Mouse (Mus musculus) hindbrain, embryonic 14.5 days (tissue): ENCODE data around the gene Prex1. TPM values are rescaled to one million over a fixed set of nuclear protein-coding genes. Genes with fewer than 3 reads are reported as not detected.
A peak's percentile ranks its signal among the peaks of the same experiment; 100 is the strongest.

ENCODE experiments used
- ATAC-seq: fragments of 200-750 bp; cut with Nextera tagmentation; 2 replicates; pipeline ENCODE4 v1.8.0; 2017; ENCODE audit warnings: moderate number of reproducible peaks, mild to moderate bottlenecking, moderate TSS enrichment, moderate library complexity; ENCODE audit not compliant: low FRiP score
- DNase-seq: peaks from one replicate; pipeline ENCODE4 v3.0.0-alpha.2; 2015; ENCODE audit warnings: low spot score
- H3K27ac ChIP-seq: fragments of 300-500 bp; sonication (generic); 2 replicates; pipeline ENCODE4 v1.5.1; 2014; ENCODE audit warnings: mild to moderate bottlenecking, moderate library complexity
- H3K27me3 ChIP-seq: fragments of 300-500 bp; sonication (generic); 2 replicates; pipeline ENCODE4 v1.6.1; 2014; ENCODE audit warnings: mild to moderate bottlenecking, low read length, mixed read lengths; ENCODE audit not compliant: control insufficient read depth, insufficient read depth
- H3K36me3 ChIP-seq: fragments of 300-500 bp; sonication (generic); replicated peaks from 2 replicates; pipeline ENCODE4 v1.6.1; 2014; ENCODE audit not compliant: control insufficient read depth, insufficient read depth
- H3K4me1 ChIP-seq: fragments of 300-500 bp; sonication (generic); replicated peaks from 2 replicates; pipeline ENCODE4 v1.6.1; 2014; ENCODE audit warnings: antibody characterized with exemption, low read length, mixed read lengths; ENCODE audit not compliant: control insufficient read depth, insufficient read depth
- H3K4me2 ChIP-seq: fragments of 300-500 bp; sonication (generic); replicated peaks from 2 replicates; pipeline ENCODE4 v1.6.1; 2014; ENCODE audit warnings: mild to moderate bottlenecking, moderate library complexity
- H3K4me3 ChIP-seq: fragments of 300-500 bp; sonication (generic); replicated peaks from 2 replicates; pipeline ENCODE4 v1.5.1; 2014; ENCODE audit warnings: mild to moderate bottlenecking, low read length
- H3K9ac ChIP-seq: fragments of 300-500 bp; sonication (generic); 2 replicates; pipeline ENCODE4 v1.6.1; 2014
- H3K9me3 ChIP-seq: fragments of 300-500 bp; sonication (generic); 2 replicates; pipeline ENCODE4 v1.6.1; 2016; ENCODE audit warnings: low read length; ENCODE audit not compliant: control insufficient read depth
- WGBS: fragments of 180-500 bp; shearing (Covaris S2); extraction: QIAGEN DNeasy Blood & Tissue Kit; methylation state at CpG from one replicate; pipeline ENCODE4 v1.1.7; 2014; 5-methylcytosine and 5-hydroxymethylcytosine counted together
- polyA plus RNA-seq: library from polyadenylated mRNA; unstranded; fragments of >200 nt; fragmentation: Nextera tagmentation; extraction: Ambion mirVana; gene quantifications from 2 replicates; pipeline ENCODE4 v1.2.1, GENCODE M21; 2014

Gene Prex1
- polyA plus RNA-seq, 1 experiment from 2014 or later = 27.3 TPM

DNA sequence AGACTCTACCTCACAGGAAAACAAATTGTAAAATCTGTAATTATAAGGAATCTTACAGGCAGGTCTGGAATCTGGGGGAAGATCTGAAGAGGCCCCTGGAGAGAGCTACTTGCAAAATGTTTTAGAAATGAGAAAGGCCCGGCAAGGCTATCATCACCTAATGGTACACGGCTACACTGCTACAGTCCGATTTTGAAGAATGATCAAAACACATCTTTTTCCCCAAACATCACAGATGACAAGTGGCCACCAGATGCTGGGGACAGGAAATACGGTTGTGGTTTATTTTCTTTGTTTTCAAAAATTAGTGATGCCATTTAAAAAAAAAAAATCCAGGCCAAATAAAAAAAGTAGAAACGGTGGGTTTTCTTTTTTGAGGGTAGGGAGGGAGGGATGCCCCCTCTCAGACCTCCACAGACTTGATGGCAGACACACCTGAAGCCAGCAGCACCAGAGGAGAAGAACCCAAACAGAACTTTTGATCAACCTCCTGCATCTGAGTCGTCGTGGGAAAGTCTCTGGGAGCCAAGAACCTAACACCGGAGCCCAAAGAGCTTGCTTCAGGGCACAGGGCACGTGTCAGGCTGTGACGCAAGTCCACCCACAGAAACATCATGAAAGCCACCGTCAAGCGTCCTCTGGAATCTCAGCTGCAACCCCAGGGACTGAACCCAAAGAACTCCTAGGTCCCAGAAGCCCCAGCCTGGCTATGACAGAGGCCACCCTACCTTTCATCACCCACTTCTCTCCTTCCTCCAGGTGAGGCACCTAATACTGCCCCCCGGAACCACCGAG, 41.3 kb downstream of the Prex1 start:
- Histone ChIP-seq H3K4me1 (peaks cover 59% of the 10 kb centered on the region), H3K4me3 (no peak overlapping the region), H3K9ac (no peak overlapping the region), H3K36me3 (no peaks in the 10 kb centered on the region), H3K9me3 (no peaks in the 10 kb centered on the region), H3K27ac (peak overlapping the region; percentile 57), H3K4me2 (no peak overlapping the region), H3K27me3 (no peaks in the 10 kb centered on the region)
- 77% methylated on average over 14 of the region's 14 CpGs for WGBS
- DNase-seq (no peak), ATAC-seq (no peak)

DNA sequence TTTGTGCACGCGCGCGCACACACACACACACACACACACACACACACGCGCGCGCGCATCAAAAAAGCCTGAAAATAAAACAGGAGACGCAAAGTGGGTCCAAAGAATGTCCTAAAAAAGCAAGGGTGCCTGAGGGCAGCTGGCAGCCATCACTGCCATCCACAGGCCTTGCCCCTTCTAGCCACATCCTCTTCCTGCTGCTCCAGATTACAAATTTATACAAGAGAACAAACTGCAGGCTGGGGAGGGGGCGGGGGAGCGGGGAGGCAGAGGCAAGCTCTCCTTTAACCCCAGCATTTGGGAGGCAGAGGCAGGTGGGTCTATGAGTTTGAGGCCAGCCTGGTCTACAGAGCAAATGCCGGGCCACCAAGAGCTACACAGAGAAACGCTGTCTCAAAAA, 42.0 kb downstream of the Prex1 start:
- H3K27ac ChIP-seq = peak overlapping the region; percentile 57
- H3K27me3 ChIP-seq = no peaks in the 10 kb centered on the region
- no peaks in the 10 kb centered on the region for H3K9me3 ChIP-seq
- WGBS = 86% methylated on average over 14 of the region's 14 CpGs
- DNase-seq (no peak), ATAC-seq (no peak)
- peaks cover 57% of the 10 kb centered on the region for H3K4me1 ChIP-seq
- no peak overlapping the region for H3K9ac ChIP-seq
- no peak overlapping the region for H3K4me2 ChIP-seq
- H3K36me3 ChIP-seq = no peaks in the 10 kb centered on the region
- H3K4me3 ChIP-seq = no peak overlapping the region

DNA sequence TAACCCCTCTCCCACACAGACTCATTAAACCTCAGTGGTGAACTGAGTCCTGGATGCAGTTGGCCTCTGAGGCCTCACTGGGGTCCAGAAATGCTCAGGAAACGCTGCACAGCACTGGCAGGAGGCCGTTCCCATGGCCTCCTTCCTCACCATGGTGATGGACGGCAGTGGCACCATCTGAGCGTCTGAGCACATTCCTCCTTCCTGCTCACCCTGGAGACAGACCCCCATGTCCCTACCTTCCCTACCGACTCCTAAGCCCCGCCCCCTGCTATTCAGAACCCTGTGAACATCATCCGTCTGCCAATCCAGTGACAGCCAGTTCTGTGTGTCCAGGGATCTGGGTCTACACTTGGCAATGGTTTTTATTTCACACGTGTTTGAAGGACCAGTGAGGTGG, 42.6 kb downstream of the Prex1 start:
- peaks cover 51% of the 10 kb centered on the region for H3K4me1 ChIP-seq

DNA sequence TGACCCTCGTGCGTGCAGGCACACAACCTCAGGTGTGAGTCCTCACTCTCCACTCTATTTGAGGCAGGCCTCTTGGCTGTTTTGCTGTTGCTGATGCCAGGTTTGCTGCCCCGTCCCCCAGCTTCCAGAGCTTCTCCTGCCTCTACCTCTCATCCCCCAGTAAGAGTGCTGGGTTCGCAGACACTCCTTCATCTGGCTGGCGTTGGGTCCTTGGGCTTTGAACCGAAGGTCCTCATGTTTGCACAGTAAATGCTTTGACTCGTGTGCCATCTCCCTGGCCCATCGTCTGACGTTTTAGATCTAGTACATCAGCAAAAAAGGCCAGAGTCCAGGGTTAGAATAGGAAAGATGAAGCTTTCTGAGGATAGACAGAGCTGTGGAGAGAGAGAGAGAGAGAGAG, 43.7 kb downstream of the Prex1 start:
- peaks cover 41% of the 10 kb centered on the region for H3K4me1 ChIP-seq
- no peak overlapping the region for H3K4me2 ChIP-seq

More for the DNA sequence above, 42.6 kb downstream of the Prex1 start:
- Histone ChIP-seq H3K36me3 (no peaks in the 10 kb centered on the region), H3K9ac (no peak overlapping the region), H3K27ac (peak overlapping the region; percentile 57; the same call in 1 of the 2 replicates), H3K27me3 (no peaks in the 10 kb centered on the region), H3K9me3 (no peaks in the 10 kb centered on the region), H3K4me3 (no peak overlapping the region), H3K4me2 (no peak overlapping the region)
- ATAC-seq (peak; percentile 81), DNase-seq (peak; percentile 60)
- WGBS = 8% methylated on average over 8 of the region's 8 CpGs

DNA sequence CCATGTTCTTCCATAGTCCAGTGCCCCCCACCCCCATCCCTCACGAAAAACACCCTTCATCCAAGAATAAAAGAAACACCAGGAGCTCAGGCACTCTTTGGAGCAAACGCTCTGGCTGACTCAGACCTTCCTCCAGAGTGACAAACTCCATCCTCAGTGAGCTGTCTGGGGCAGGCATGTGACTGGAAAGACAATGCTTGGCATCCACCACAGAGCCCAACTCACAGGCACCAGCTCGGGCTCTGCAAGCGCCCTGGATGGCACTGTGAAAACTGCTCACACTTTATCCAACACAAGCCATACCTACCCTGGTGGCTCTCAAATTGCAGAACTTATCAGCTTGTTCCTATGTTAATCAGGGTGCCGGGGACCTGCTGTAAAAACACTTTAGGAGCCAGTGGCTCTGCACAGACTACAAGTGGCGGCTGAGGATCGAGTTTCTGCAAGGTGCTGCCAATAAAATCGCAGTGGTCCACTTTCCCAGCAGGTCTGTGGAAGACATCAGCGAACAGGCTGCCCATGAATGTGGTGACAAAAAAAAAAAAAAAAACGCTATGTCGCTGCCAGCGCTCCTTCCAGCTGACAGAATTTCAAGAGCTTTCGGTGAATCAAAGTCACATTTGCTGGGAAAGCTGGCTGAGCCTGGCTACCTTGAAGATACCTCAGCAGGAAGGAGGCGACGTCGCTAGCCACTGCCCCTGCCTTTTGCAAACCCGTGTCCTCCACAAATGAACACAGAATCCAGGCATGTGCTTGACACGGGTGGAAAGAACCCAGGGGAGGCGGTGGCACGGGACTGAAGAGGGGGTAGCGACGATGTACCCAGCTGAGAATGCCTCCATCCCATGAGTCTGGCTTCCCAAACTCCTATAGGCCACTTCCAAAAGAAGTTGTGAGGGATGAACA, 45.6 kb downstream of the Prex1 start:
- Histone ChIP-seq H3K36me3 (no peaks in the 10 kb centered on the region), H3K27me3 (no peaks in the 10 kb centered on the region), H3K9me3 (no peaks in the 10 kb centered on the region), H3K27ac (peak overlapping the region; percentile 52), H3K4me3 (no peak overlapping the region), H3K9ac (no peak overlapping the region), H3K4me2 (no peak overlapping the region), H3K4me1 (peaks cover 54% of the 10 kb centered on the region)
- no peak for ATAC-seq
- 30% methylated on average over 22 of the region's 22 CpGs for WGBS
- no peak for DNase-seq

More for the DNA sequence above, 43.7 kb downstream of the Prex1 start:
- ATAC-seq (no peak), DNase-seq (no peak)
- no peak overlapping the region for H3K9ac ChIP-seq
- no peak overlapping the region for H3K4me3 ChIP-seq
- no peaks in the 10 kb centered on the region for H3K9me3 ChIP-seq
- no peaks in the 10 kb centered on the region for H3K36me3 ChIP-seq
- no peak overlapping the region for H3K27ac ChIP-seq
- H3K27me3 ChIP-seq = no peaks in the 10 kb centered on the region
- WGBS = 74% methylated on average over 9 of the region's 9 CpGs

DNA sequence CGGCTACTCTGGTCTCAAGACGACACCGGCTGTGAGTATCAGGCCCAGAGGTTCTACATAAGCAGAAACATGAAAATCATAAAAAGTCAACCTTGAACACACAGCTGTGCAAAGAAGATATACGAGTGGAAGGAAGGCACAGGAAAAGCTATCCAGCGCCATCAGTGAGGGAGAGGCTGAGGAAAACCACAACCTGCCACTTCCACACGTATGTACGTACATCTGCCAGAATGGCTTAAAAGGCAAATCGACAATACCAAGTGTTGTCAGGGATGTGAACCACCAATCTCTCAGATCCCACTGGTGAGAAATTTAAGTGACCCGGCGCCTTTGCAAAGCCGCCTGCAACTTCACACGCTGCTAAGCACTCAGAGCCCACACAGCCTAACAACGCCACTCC, 47.5 kb downstream of the Prex1 start:
- H3K9me3 ChIP-seq = no peaks in the 10 kb centered on the region
- no peak overlapping the region for H3K4me2 ChIP-seq
- no peaks in the 10 kb centered on the region for H3K36me3 ChIP-seq
- DNase-seq = no peak
- peaks cover 60% of the 10 kb centered on the region for H3K4me1 ChIP-seq
- no peak overlapping the region for H3K4me3 ChIP-seq
- H3K27me3 ChIP-seq = no peaks in the 10 kb centered on the region
- no peak overlapping the region for H3K27ac ChIP-seq
- ATAC-seq = no peak
- no peak overlapping the region for H3K9ac ChIP-seq
- 92% methylated on average over 13 of the region's 13 CpGs for WGBS

DNA sequence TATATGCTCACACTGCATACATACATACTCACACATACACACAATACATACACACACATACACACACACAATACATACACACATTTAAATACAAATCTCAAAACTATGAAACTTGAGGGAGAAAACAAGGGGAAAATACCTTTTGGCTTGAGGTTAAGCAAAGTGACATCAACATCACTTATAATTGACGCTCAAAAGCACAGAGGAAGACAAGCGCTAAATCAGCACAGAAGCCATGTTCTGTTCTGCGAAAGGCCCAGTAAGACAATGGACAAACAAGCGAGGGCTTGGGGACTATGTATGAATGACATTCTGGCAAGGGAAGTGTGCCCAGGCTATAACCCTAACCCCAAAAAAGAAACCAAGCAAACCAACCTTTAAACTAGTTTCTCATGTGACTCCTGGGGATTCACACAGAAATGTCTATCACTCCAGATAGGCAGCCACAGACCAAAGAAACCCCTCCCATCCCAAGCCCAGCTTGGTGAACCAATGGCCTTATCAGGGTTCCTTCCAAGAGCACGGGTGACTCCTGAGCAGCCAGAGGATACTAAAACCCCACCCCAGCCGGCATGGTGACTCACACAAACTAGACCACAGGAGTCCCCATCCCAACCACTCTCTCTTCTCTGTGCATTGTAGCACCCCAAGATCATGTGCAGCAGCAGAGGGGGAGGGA, 48.2 kb downstream of the Prex1 start:
- no peak for ATAC-seq
- no peak for DNase-seq
- Histone ChIP-seq H3K9ac (no peak overlapping the region), H3K36me3 (no peaks in the 10 kb centered on the region), H3K9me3 (no peaks in the 10 kb centered on the region), H3K27ac (no peak overlapping the region), H3K4me1 (peaks cover 55% of the 10 kb centered on the region), H3K4me2 (no peak overlapping the region), H3K4me3 (no peak overlapping the region), H3K27me3 (no peaks in the 10 kb centered on the region)
- 67% methylated on average over 6 of the region's 6 CpGs for WGBS

DNA sequence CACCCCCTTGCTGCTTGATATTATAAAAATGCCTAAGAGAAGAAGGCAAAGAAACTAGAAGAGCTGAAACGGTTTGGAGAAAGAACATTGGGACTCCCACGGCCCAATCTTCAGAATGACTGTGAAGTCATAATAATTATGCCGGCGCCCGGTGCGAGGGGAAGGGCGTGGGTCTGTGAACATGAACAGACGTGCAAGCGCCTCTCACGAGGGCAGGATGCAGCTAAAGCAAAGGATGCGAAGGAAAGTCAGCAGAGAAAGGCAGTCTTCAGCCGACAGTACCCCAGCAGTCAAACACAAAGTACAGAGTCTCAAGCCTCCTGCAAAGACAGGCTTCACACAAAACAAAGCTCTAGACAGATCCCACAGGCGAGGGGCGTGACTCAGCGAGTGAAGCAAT, 49.1 kb downstream of the Prex1 start:
- peaks cover 51% of the 10 kb centered on the region for H3K4me1 ChIP-seq

More for the DNA sequence above, 49.1 kb downstream of the Prex1 start:
- ATAC-seq = no peak
- no peaks in the 10 kb centered on the region for H3K9me3 ChIP-seq
- no peak overlapping the region for H3K4me2 ChIP-seq
- WGBS = 55% methylated on average over 15 of the region's 15 CpGs
- H3K4me3 ChIP-seq = no peak overlapping the region
- DNase-seq = no peak
- no peak overlapping the region for H3K27ac ChIP-seq
- H3K27me3 ChIP-seq = no peaks in the 10 kb centered on the region
- no peak overlapping the region for H3K9ac ChIP-seq
- no peaks in the 10 kb centered on the region for H3K36me3 ChIP-seq
